29 mouse cellular contexts compared by ENCODE assay signal in genomic region chr16:38503528-38503927, GRCm38 (mm10). TPM values are rescaled to one million over a fixed set of nuclear protein-coding genes. Genes with fewer than 3 reads are reported as not detected.
DNase-seq lines count a peak whose midpoint lies in the region; ATAC-seq and TF ChIP-seq lines count a peak whose summit lies in the region.
"Had no signal": no experiment of that assay in that cellular context is flagged by ENCODE, and none has a peak within 500 bp of the region (broad histone marks: within the 10 kb centered on the region; RNA-seq: fewer than 3 reads in every experiment).

No protein-coding gene starts in this region.

- no peaks in the 10 kb centered on the region for H3K27me3 ChIP-seq in embryonic facial prominence, embryonic 11.5 days (ENCODE audit: control insufficient read depth, insufficient read depth, low read length)
- H3K27me3 ChIP-seq in embryonic facial prominence, embryonic 10.5 days (replicated peaks; ENCODE audit: low read depth, poor library complexity, severe bottlenecking) = no peaks in the 10 kb centered on the region
- H3K27me3 ChIP-seq in hindbrain, embryonic 12.5 days = no peaks in the 10 kb centered on the region
- H3K27me3 ChIP-seq: CH12.LX; embryonic facial prominence, embryonic 12.5 days; embryonic facial prominence, embryonic 15.5 days; hindbrain, embryonic 13.5 days; Patski had no signal

- 93% methylated on average over 4 of the region's 4 CpGs for WGBS in embryonic facial prominence, embryonic 11.5 days
- 85% methylated on average over 4 of the region's 4 CpGs for WGBS in embryonic facial prominence, embryonic 10.5 days
- WGBS in olfactory bulb, adult 2 months = 47% methylated on average over 4 of the region's 4 CpGs
- 94% methylated on average over 4 of the region's 4 CpGs for WGBS in hindbrain, embryonic 12.5 days

- 0 out of 2 replicates have a peak, but pooled peaks have one; percentile 29 for ATAC-seq in embryonic facial prominence, embryonic 11.5 days (replicated peaks; ENCODE audit: insufficient number of reproducible peaks, low FRiP score, low TSS enrichment, low read depth)
- ATAC-seq in hindbrain, embryonic 12.5 days (ENCODE audit: low FRiP score) = no peak
- ATAC-seq: forebrain, embryonic 14.5 days; hindbrain, embryonic 16.5 days; Patski had no signal

- peaks cover 2% of the 10 kb centered on the region for H3K36me3 ChIP-seq in embryonic facial prominence, embryonic 11.5 days (replicated peaks; ENCODE audit: control insufficient read depth, insufficient read depth, low read depth, low read length)
- H3K36me3 ChIP-seq in embryonic facial prominence, embryonic 10.5 days (replicated peaks) = peaks cover 90% of the 10 kb centered on the region
- peaks cover 70% of the 10 kb centered on the region for H3K36me3 ChIP-seq in hindbrain, embryonic 12.5 days

- H3K27ac ChIP-seq in embryonic facial prominence, embryonic 11.5 days (replicated peaks; ENCODE audit: low read depth, low read length) = no peak overlapping the region
- H3K27ac ChIP-seq in embryonic facial prominence, embryonic 10.5 days (replicated peaks) = no peak overlapping the region
- peak overlapping the region; percentile 71 for H3K27ac ChIP-seq in olfactory bulb, adult 2 months (ENCODE audit: insufficient read depth, low read depth, low read length)
- H3K27ac ChIP-seq in hindbrain, embryonic 12.5 days = no peak overlapping the region
- H3K27ac ChIP-seq: embryonic facial prominence, embryonic 12.5 days; embryonic facial prominence, embryonic 15.5 days; heart, adult 2 months; hindbrain, embryonic 13.5 days had no signal

- H3K9ac ChIP-seq in embryonic facial prominence, embryonic 11.5 days (replicated peaks; ENCODE audit: low read length) = no peak overlapping the region
- H3K9ac ChIP-seq in hindbrain, embryonic 12.5 days = no peak overlapping the region
- H3K9ac ChIP-seq: embryonic facial prominence, embryonic 12.5 days; embryonic facial prominence, embryonic 15.5 days; hindbrain, embryonic 13.5 days had no signal

- no peak overlapping the region for H3K4me3 ChIP-seq in embryonic facial prominence, embryonic 11.5 days (ENCODE audit: low read depth, low read length)
- no peak overlapping the region for H3K4me3 ChIP-seq in embryonic facial prominence, embryonic 10.5 days
- no peak overlapping the region for H3K4me3 ChIP-seq in olfactory bulb, adult 2 months (ENCODE audit: insufficient read depth, low read depth, low read length)
- H3K4me3 ChIP-seq in hindbrain, embryonic 12.5 days = no peak overlapping the region
- H3K4me3 ChIP-seq: embryonic facial prominence, embryonic 12.5 days; embryonic facial prominence, embryonic 15.5 days; heart, adult 2 months; hindbrain, embryonic 13.5 days had no signal

- TF ChIP-seq CTCF in olfactory bulb, adult 2 months (IDR thresholded peaks at IDR 0.05; ENCODE audit: insufficient read depth, low read depth, low read length) = no peak

- H3K4me2 ChIP-seq in embryonic facial prominence, embryonic 11.5 days (ENCODE audit: low read depth, low read length) = no peak overlapping the region
- H3K4me2 ChIP-seq in hindbrain, embryonic 12.5 days (replicated peaks) = no peak overlapping the region
- H3K4me2 ChIP-seq: embryonic facial prominence, embryonic 12.5 days; embryonic facial prominence, embryonic 15.5 days; heart, embryonic 11.5 days; hindbrain, embryonic 13.5 days had no signal

- H3K9me3 ChIP-seq in embryonic facial prominence, embryonic 11.5 days (replicated peaks; ENCODE audit: control insufficient read depth, low read length) = no peaks in the 10 kb centered on the region
- H3K9me3 ChIP-seq in embryonic facial prominence, embryonic 10.5 days = no peaks in the 10 kb centered on the region
- no peaks in the 10 kb centered on the region for H3K9me3 ChIP-seq in hindbrain, embryonic 12.5 days (replicated peaks)
- H3K9me3 ChIP-seq: embryonic facial prominence, embryonic 12.5 days; embryonic facial prominence, embryonic 15.5 days; G1E; hindbrain, embryonic 13.5 days had no signal

- no peak for TF ChIP-seq POLR2A in olfactory bulb, adult 2 months (IDR thresholded peaks at IDR 0.05; ENCODE audit: insufficient read depth, low read depth, low read length)

- no peak for DNase-seq in embryonic facial prominence, embryonic 11.5 days (ENCODE audit: low spot score)
- no peak for DNase-seq in embryonic facial prominence, embryonic 10.5 days (ENCODE audit: low spot score)
- DNase-seq in CD4-positive, CD25-positive, alpha-beta regulatory T cell, adult 2 months (ENCODE audit: low read depth, low spot score) = peak; percentile 35
- peak; percentile 68 for DNase-seq in brain, adult 2 months (ENCODE audit: low read depth, low spot score)
- no peak for DNase-seq in testis, postnatal 10 days (ENCODE audit: low spot score)
- DNase-seq in urinary bladder, postnatal 14 days (ENCODE audit: low spot score) = no peak
- DNase-seq: adrenal gland, adult 2 months; adrenal gland, postnatal 14 days; B cell, adult 2 months; cerebellum, adult 11-12 months; cerebellum, adult 8-10 months; cerebellum, postnatal 10 days; cerebellum, postnatal 36 days; embryo, embryonic 11 days; gastrocnemius, postnatal 10 days; gastrocnemius, postnatal 36 days; heart, adult 2 months; kidney, adult 18-20 months had no signal

- no peaks in the 10 kb centered on the region for H3K4me1 ChIP-seq in embryonic facial prominence, embryonic 11.5 days (ENCODE audit: control insufficient read depth, insufficient read depth, low read length)
- H3K4me1 ChIP-seq in embryonic facial prominence, embryonic 10.5 days = no peaks in the 10 kb centered on the region
- H3K4me1 ChIP-seq in olfactory bulb, adult 2 months (ENCODE audit: control insufficient read depth, insufficient read depth, low read length) = peaks cover 13% of the 10 kb centered on the region
- no peaks in the 10 kb centered on the region for H3K4me1 ChIP-seq in hindbrain, embryonic 12.5 days
- H3K4me1 ChIP-seq: embryonic facial prominence, embryonic 12.5 days; embryonic facial prominence, embryonic 15.5 days; hindbrain, embryonic 13.5 days had no signal

RNA-seq across cellular contexts. Expression of gene Timmdc1, which starts 18.9 kb away (rescaled TPM):
- 21.5 and 23.6 TPM in 2 replicates for polyA plus RNA-seq in embryonic facial prominence, embryonic 11.5 days (2014; fragmentation: Nextera tagmentation; extraction: Ambion mirVana)
- 35.2 and 35.3 TPM in 2 replicates for polyA plus RNA-seq in embryonic facial prominence, embryonic 10.5 days (2016; fragmentation: Nextera tagmentation; extraction: Ambion mirVana)
- not detected in 2 replicates for polyA plus RNA-seq in olfactory bulb, adult 2 months (2012; ENCODE audit: insufficient read depth, insufficient read length, low replicate concordance, missing spikeins)
- polyA plus RNA-seq in hindbrain, embryonic 12.5 days (2016; fragmentation: Nextera tagmentation; extraction: Ambion mirVana) = 31.6 and 35.1 TPM in 2 replicates

RNA-seq across cellular contexts. Expression of gene Poglut1, which starts 46.5 kb away (rescaled TPM):
- polyA plus RNA-seq in embryonic facial prominence, embryonic 11.5 days (2014; fragmentation: Nextera tagmentation; extraction: Ambion mirVana) = 80.3 and 80.8 TPM in 2 replicates
- polyA plus RNA-seq in embryonic facial prominence, embryonic 10.5 days (2016; fragmentation: Nextera tagmentation; extraction: Ambion mirVana) = 72.6 and 76.9 TPM in 2 replicates
- not detected in 2 replicates for polyA plus RNA-seq in olfactory bulb, adult 2 months (2012; ENCODE audit: insufficient read depth, insufficient read length, low replicate concordance, missing spikeins)
- polyA plus RNA-seq in hindbrain, embryonic 12.5 days (2016; fragmentation: Nextera tagmentation; extraction: Ambion mirVana) = 73.5 and 76.8 TPM in 2 replicates

RNA-seq across cellular contexts. Expression of gene Cd80, which starts 48.2 kb away (rescaled TPM):
- 0.21 and 0.52 TPM in 2 replicates for polyA plus RNA-seq in embryonic facial prominence, embryonic 11.5 days (2014; fragmentation: Nextera tagmentation; extraction: Ambion mirVana)
- polyA plus RNA-seq in embryonic facial prominence, embryonic 10.5 days (2016; fragmentation: Nextera tagmentation; extraction: Ambion mirVana) = 0.35 and 0.39 TPM in 2 replicates
- polyA plus RNA-seq in olfactory bulb, adult 2 months (2012; ENCODE audit: insufficient read depth, insufficient read length, low replicate concordance, missing spikeins) = not detected in 2 replicates
- 0.64 and 0.74 TPM in 2 replicates for polyA plus RNA-seq in hindbrain, embryonic 12.5 days (2016; fragmentation: Nextera tagmentation; extraction: Ambion mirVana)
- polyA plus RNA-seq: adrenal gland, adult 2 months had no signal

RNA-seq across cellular contexts. Expression of gene Adprh, which starts 51.0 kb away (rescaled TPM):
- polyA plus RNA-seq in embryonic facial prominence, embryonic 11.5 days (2014; fragmentation: Nextera tagmentation; extraction: Ambion mirVana) = 124 and 139 TPM in 2 replicates
- 139 and 143 TPM in 2 replicates for polyA plus RNA-seq in embryonic facial prominence, embryonic 10.5 days (2016; fragmentation: Nextera tagmentation; extraction: Ambion mirVana)
- not detected in 2 replicates for polyA plus RNA-seq in olfactory bulb, adult 2 months (2012; ENCODE audit: insufficient read depth, insufficient read length, low replicate concordance, missing spikeins)
- 147 and 155 TPM in 2 replicates for polyA plus RNA-seq in hindbrain, embryonic 12.5 days (2016; fragmentation: Nextera tagmentation; extraction: Ambion mirVana)

RNA-seq across cellular contexts. Expression of gene Tmem39a, which starts 55.0 kb away (rescaled TPM):
- 107 and 116 TPM in 2 replicates for polyA plus RNA-seq in embryonic facial prominence, embryonic 11.5 days (2014; fragmentation: Nextera tagmentation; extraction: Ambion mirVana)
- polyA plus RNA-seq in embryonic facial prominence, embryonic 10.5 days (2016; fragmentation: Nextera tagmentation; extraction: Ambion mirVana) = 96.2 and 114 TPM in 2 replicates
- not detected in 2 replicates for polyA plus RNA-seq in olfactory bulb, adult 2 months (2012; ENCODE audit: insufficient read depth, insufficient read length, low replicate concordance, missing spikeins)
- polyA plus RNA-seq in hindbrain, embryonic 12.5 days (2016; fragmentation: Nextera tagmentation; extraction: Ambion mirVana) = 65.3 and 67.4 TPM in 2 replicates

Comparison
In these comparisons a context has a peak if more than half of its experiments do, and no peak if none do; other contexts are left out.
1. DNase-seq: peak in CD4-positive, CD25-positive, alpha-beta regulatory T cell, adult 2 months (single experiment) and brain, adult 2 months (single experiment); none in embryonic facial prominence, embryonic 11.5 days (single experiment), embryonic facial prominence, embryonic 10.5 days (single experiment), testis, postnatal 10 days (single experiment) and urinary bladder, postnatal 14 days (single experiment).